Mouse (Mus musculus): Measurements from ENCODE around the gene Mccc2.
A peak's percentile ranks its signal among the peaks of the same experiment; 100 is the strongest.

The Mccc2 gene

DNA sequence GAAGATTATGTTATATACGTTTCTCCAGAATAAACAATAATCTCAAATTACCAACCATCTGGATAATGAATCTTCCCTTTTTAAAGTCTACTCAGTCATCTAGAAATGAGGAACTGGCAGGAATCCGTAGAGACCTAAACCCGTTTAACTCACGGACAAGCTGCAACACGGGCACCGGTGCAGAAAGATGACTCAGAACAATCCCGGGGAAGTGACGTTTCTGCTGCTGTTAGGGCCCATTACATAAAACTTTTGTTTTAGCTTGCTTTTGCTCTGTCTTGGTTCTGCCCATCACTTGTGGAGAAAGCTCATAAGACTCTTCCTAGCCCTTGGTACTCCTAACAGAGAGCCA lies 76.1 kb downstream of the Mccc2 start:
- no peak for DNase-seq (ENCODE audit: low read depth, low spot score)

DNA sequence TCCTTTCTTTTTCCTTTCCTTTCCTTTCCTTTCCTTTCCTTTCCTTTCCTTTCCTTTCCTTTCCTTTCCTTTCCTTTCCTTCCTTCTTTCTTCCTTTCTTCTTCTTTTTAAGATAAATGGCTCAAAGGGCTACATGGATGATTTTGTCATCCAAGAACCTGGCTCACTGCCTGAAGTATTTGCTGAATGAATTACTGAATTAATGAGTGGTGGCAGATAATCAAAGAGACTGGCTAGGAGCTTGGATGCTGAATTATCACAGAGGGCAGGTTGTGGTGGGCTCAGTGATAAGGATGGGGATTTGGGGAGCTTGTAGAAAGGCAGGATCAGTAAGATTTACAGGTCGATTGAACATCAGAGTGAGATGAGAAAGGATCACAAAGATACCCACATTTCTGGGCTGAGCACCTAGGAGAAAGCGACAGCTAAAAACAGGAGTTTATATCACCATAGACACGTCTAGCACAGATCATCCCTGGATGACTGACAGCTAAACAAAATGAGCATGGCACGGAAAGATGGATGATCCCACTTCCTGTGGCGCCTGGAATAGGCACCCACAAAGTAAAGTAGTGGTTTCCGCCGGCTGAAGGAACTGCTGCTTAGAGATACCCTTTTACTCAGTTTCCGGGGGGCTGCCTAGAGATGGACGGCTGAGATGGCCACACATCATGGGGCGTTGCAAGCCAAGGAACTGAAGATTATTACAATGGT lies 76.7 kb downstream of the Mccc2 start:
- DNase-seq (ENCODE audit: low read depth, low spot score): no peak

GRCm38 (mm10) chr13:99937741-99938140 lies 77.7 kb downstream of the Mccc2 start:
- DNase-seq (ENCODE audit: low read depth, low spot score): no peak

- DNase-seq (ENCODE audit: low read depth, low spot score): no peak
These were observed 83.0 kb downstream of the Mccc2 start for GRCm38 (mm10) chr13:99932406-99932805.

DNA sequence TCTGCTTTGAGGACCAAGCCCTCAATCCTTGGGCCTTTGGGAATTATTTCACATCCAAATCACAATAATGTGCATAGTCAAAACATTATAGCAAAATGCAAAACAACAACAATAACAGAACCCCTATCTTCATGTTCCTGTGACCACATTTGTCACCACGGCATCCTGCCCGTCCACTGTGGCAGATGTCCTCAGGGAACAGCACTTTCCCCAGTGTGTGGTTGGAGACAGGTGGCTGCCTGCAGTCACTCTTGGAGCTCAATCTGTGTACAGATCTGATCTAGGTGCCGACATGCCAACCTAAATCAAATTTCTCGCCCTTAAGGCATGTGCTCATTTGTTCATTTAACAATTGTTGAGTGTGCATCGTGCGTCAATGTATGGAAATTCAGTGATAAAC lies 83.9 kb downstream of the Mccc2 start:
- DNase-seq (ENCODE audit: low read depth, low spot score): no peak

GRCm38 (mm10) chr13:99926249-99926648 lies 89.2 kb downstream of the Mccc2 start:
- DNase-seq (ENCODE audit: low read depth, low spot score): no peak

- no peak for DNase-seq (ENCODE audit: low read depth, low spot score)
These were observed 99.8 kb downstream of the Mccc2 start for GRCm38 (mm10) chr13:99915632-99916031.

DNA sequence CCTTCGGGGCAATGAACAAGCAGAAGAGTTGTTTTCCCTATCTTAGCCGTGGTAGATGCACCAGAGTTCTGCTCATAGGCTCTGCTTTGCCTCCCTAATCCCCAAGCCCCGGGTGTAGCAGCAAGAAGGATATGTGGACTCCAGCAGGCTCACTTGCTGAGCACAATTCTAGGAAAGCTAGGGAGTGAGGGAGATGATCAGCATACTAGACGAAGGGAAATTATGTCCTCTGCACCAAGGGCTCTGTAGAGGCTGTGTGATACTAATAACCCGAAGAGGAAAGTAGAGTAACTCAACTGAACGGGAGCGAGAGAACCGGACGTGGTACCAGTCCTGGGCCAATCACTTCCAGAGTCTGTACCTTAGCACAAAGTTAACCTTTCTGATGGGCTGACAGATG lies 114.5 kb downstream of the Mccc2 start, which contains the start of gene Cartpt:
TSS of gene Cartpt (minus strand) at position 127 of the 400 bp plus-strand sequence.
- no peak for DNase-seq (ENCODE audit: low read depth, low spot score)

DNA sequence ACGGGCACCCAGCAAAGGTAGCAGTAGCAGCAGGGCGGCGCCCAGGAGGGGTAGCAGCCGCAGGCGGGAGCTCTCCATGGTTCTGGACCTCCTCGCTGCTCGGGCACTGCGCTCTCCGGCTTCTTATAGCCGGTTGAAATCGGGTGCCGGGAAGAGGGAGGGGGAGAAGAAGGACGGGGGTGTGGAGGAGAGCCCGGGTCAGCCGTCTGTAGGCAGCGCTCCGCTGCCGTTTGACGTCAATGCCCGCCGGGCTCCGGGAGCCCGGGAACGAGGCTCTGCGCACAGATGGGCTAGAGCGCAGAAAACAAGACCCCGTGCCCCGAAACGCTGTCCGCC lies 114.9 kb downstream of the Mccc2 start:
- peak; percentile 61 for DNase-seq (ENCODE audit: low read depth, low spot score)

DNA sequence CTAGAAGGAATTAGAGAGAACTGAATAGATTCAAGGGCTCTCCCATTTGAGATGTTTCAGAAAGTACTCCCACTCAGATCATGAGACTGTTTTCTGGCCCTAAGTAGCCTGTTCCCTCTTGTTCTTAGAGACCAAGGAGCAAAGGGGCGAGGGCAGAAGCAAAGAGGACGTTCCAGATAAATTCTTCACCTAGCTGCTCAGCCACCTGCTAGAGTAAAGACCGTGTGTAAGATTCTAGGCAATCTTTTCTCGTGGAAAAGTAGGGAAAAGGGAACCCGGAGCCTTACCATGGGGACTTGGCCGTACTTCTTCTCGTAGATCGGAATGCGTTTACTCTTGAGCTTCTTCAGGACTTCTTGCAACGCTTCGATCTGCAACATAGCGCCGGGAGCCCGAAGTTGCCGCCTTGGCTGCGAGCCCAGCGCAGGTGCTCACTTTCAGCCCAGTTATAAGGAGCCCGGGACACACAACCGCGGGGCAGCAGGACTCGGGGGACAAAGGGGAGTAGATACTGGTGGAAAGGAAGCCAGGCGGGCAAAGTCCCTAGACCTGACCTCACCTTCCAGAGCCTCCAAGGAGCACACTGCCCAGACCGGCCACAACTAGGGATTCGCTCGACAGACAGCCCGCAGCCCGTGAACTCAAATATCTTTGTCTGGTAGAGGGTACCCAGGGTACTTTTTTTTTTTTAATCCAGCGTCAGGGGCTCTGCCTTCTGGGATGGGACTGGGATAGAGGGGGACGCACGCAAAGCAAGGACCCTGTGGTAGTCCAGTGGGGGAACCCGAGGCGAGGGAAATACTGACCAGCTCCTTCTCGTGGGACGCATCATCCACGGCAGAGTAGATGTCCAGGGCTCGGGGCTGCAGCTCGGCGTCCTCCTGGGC lies 115.5 kb downstream of the Mccc2 start:
- no peak for DNase-seq (ENCODE audit: low read depth, low spot score)

DNA sequence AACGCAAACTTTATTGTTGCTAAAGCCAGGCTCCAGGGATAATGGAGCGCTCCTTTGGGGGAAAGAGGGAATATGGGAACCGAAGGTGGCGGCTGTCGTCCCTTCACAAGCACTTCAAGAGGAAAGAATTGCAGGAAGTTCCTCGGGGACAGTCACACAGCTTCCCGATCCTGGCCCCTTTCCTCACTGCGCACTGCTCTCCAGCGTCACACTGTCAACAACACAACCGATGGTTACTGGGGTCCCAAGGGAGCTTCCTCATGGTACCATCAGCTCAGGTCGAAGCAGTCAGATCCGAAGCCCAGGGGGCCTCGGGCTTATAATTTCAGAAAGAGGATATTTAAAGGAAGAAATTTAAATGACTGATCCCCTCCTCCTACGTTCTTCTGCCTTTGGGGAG lies 116.6 kb downstream of the Mccc2 start:
- no peak for DNase-seq (ENCODE audit: low read depth, low spot score)
